Mouse (Mus musculus): ENCODE results near the gene Cntn4. TPM values are rescaled to one million over a fixed set of nuclear protein-coding genes. Genes with fewer than 3 reads are reported as not detected.

Gene Cntn4
- polyA plus RNA-seq, 1 experiment from 2014 or later = 2.0 TPM

- H3K4me2 ChIP-seq = no peak overlapping the region
- no peaks in the 10 kb centered on the region for H3K36me3 ChIP-seq (ENCODE audit: control insufficient read depth, insufficient read depth, low read length)
- no peak overlapping the region for H3K4me3 ChIP-seq (ENCODE audit: low read depth, low read length)
- H3K4me1 ChIP-seq (ENCODE audit: control insufficient read depth, insufficient read depth, low read length) = no peaks in the 10 kb centered on the region
- no peaks in the 10 kb centered on the region for H3K27me3 ChIP-seq (ENCODE audit: control insufficient read depth, insufficient read depth, low read length)
- H3K9me3 ChIP-seq (ENCODE audit: control insufficient read depth, low read length) = no peaks in the 10 kb centered on the region
- H3K27ac ChIP-seq (ENCODE audit: low read depth, low read length) = no peak overlapping the region
- no peak overlapping the region for H3K9ac ChIP-seq (ENCODE audit: low read length)
- 78% methylated on average over 6 of the region's 6 CpGs for WGBS
- DNase-seq (ENCODE audit: low spot score, missing footprints) (no peak), ATAC-seq (ENCODE audit: low FRiP score) (no peak)
Measured at GRCm38 (mm10) chr6:106381288-106382025, 704.0 kb downstream of the Cntn4 start.

GRCm38 (mm10) chr6:106387833-106388406 is 710.5 kb downstream of the Cntn4 start:
- Histone ChIP-seq H3K4me2 (no peak overlapping the region), H3K27me3 (ENCODE audit: control insufficient read depth, insufficient read depth, low read length) (no peaks in the 10 kb centered on the region), H3K27ac (ENCODE audit: low read depth, low read length) (no peak overlapping the region), H3K4me1 (ENCODE audit: control insufficient read depth, insufficient read depth, low read length) (no peaks in the 10 kb centered on the region), H3K36me3 (ENCODE audit: control insufficient read depth, insufficient read depth, low read length) (no peaks in the 10 kb centered on the region), H3K4me3 (ENCODE audit: low read depth, low read length) (no peak overlapping the region), H3K9ac (ENCODE audit: low read length) (no peak overlapping the region), H3K9me3 (ENCODE audit: control insufficient read depth, low read length) (no peaks in the 10 kb centered on the region)
- ATAC-seq (ENCODE audit: low FRiP score) (no peak), DNase-seq (ENCODE audit: low spot score, missing footprints) (no peak)
- WGBS = 69% methylated on average over 2 of the region's 2 CpGs

GRCm38 (mm10) chr6:106408014-106408413 is 730.6 kb downstream of the Cntn4 start:
- Histone ChIP-seq H3K4me2 (no peak overlapping the region), H3K36me3 (ENCODE audit: control insufficient read depth, insufficient read depth, low read length) (no peaks in the 10 kb centered on the region), H3K27me3 (ENCODE audit: control insufficient read depth, insufficient read depth, low read length) (no peaks in the 10 kb centered on the region), H3K9ac (ENCODE audit: low read length) (no peak overlapping the region), H3K4me1 (ENCODE audit: control insufficient read depth, insufficient read depth, low read length) (no peaks in the 10 kb centered on the region), H3K4me3 (ENCODE audit: low read depth, low read length) (no peak overlapping the region), H3K27ac (ENCODE audit: low read depth, low read length) (no peak overlapping the region), H3K9me3 (ENCODE audit: control insufficient read depth, low read length) (no peaks in the 10 kb centered on the region)
- 84% methylated on average over 3 of the region's 3 CpGs for WGBS
- DNase-seq (ENCODE audit: low spot score, missing footprints) (no peak), ATAC-seq (ENCODE audit: low FRiP score) (no peak)

- no peak for ATAC-seq (ENCODE audit: low FRiP score)
- no peaks in the 10 kb centered on the region for H3K9me3 ChIP-seq (ENCODE audit: control insufficient read depth, low read length)
- H3K4me3 ChIP-seq (ENCODE audit: low read depth, low read length) = no peak overlapping the region
- H3K36me3 ChIP-seq (ENCODE audit: control insufficient read depth, insufficient read depth, low read length) = no peaks in the 10 kb centered on the region
- no peaks in the 10 kb centered on the region for H3K4me1 ChIP-seq (ENCODE audit: control insufficient read depth, insufficient read depth, low read length)
- no peak overlapping the region for H3K4me2 ChIP-seq
- 80% methylated on average over 3 of the region's 3 CpGs for WGBS
- DNase-seq (ENCODE audit: low spot score, missing footprints) = no peak
- no peak overlapping the region for H3K9ac ChIP-seq (ENCODE audit: low read length)
- no peaks in the 10 kb centered on the region for H3K27me3 ChIP-seq (ENCODE audit: control insufficient read depth, insufficient read depth, low read length)
- no peak overlapping the region for H3K27ac ChIP-seq (ENCODE audit: low read depth, low read length)
Measured at GRCm38 (mm10) chr6:106408634-106409033, 731.2 kb downstream of the Cntn4 start.

- DNase-seq (ENCODE audit: low spot score, missing footprints) = no peak
- ATAC-seq (ENCODE audit: low FRiP score) = no peak
- Histone ChIP-seq H3K36me3 (ENCODE audit: control insufficient read depth, insufficient read depth, low read length) (no peaks in the 10 kb centered on the region), H3K4me3 (ENCODE audit: low read depth, low read length) (no peak overlapping the region), H3K27me3 (ENCODE audit: control insufficient read depth, insufficient read depth, low read length) (no peaks in the 10 kb centered on the region), H3K4me2 (no peak overlapping the region), H3K27ac (ENCODE audit: low read depth, low read length) (no peak overlapping the region), H3K9ac (ENCODE audit: low read length) (no peak overlapping the region), H3K4me1 (ENCODE audit: control insufficient read depth, insufficient read depth, low read length) (no peaks in the 10 kb centered on the region), H3K9me3 (ENCODE audit: control insufficient read depth, low read length) (no peaks in the 10 kb centered on the region)
Measured at GRCm38 (mm10) chr6:106422947-106423346, 745.5 kb downstream of the Cntn4 start.

- Histone ChIP-seq H3K9me3 (ENCODE audit: control insufficient read depth, low read length) (no peaks in the 10 kb centered on the region), H3K4me3 (ENCODE audit: low read depth, low read length) (no peak overlapping the region), H3K27me3 (ENCODE audit: control insufficient read depth, insufficient read depth, low read length) (no peaks in the 10 kb centered on the region), H3K4me2 (no peak overlapping the region), H3K27ac (ENCODE audit: low read depth, low read length) (no peak overlapping the region), H3K4me1 (ENCODE audit: control insufficient read depth, insufficient read depth, low read length) (no peaks in the 10 kb centered on the region), H3K36me3 (ENCODE audit: control insufficient read depth, insufficient read depth, low read length) (no peaks in the 10 kb centered on the region), H3K9ac (ENCODE audit: low read length) (no peak overlapping the region)
- WGBS = 94% methylated on average over 2 of the region's 2 CpGs
- ATAC-seq (ENCODE audit: low FRiP score) = no peak
- DNase-seq (ENCODE audit: low spot score, missing footprints) = no peak
Measured at GRCm38 (mm10) chr6:106423471-106423870, 746.0 kb downstream of the Cntn4 start.

GRCm38 (mm10) chr6:106426615-106427014 is 749.2 kb downstream of the Cntn4 start:
- no peaks in the 10 kb centered on the region for H3K9me3 ChIP-seq (ENCODE audit: control insufficient read depth, low read length)
- ATAC-seq (ENCODE audit: low FRiP score) (no peak), DNase-seq (ENCODE audit: low spot score, missing footprints) (no peak)
- WGBS = 83% methylated on average over 3 of the region's 3 CpGs
- H3K4me1 ChIP-seq (ENCODE audit: control insufficient read depth, insufficient read depth, low read length) = no peaks in the 10 kb centered on the region
- no peaks in the 10 kb centered on the region for H3K36me3 ChIP-seq (ENCODE audit: control insufficient read depth, insufficient read depth, low read length)
- no peaks in the 10 kb centered on the region for H3K27me3 ChIP-seq (ENCODE audit: control insufficient read depth, insufficient read depth, low read length)
- H3K9ac ChIP-seq (ENCODE audit: low read length) = no peak overlapping the region
- H3K4me3 ChIP-seq (ENCODE audit: low read depth, low read length) = no peak overlapping the region
- H3K27ac ChIP-seq (ENCODE audit: low read depth, low read length) = no peak overlapping the region
- no peak overlapping the region for H3K4me2 ChIP-seq

- Histone ChIP-seq H3K36me3 (ENCODE audit: control insufficient read depth, insufficient read depth, low read length) (no peaks in the 10 kb centered on the region), H3K4me1 (ENCODE audit: control insufficient read depth, insufficient read depth, low read length) (no peaks in the 10 kb centered on the region), H3K9ac (ENCODE audit: low read length) (no peak overlapping the region), H3K4me3 (ENCODE audit: low read depth, low read length) (no peak overlapping the region), H3K27ac (ENCODE audit: low read depth, low read length) (no peak overlapping the region), H3K27me3 (ENCODE audit: control insufficient read depth, insufficient read depth, low read length) (no peaks in the 10 kb centered on the region), H3K9me3 (ENCODE audit: control insufficient read depth, low read length) (no peaks in the 10 kb centered on the region), H3K4me2 (no peak overlapping the region)
- 78% methylated on average over 3 of the region's 3 CpGs for WGBS
- no peak for DNase-seq (ENCODE audit: low spot score, missing footprints)
- no peak for ATAC-seq (ENCODE audit: low FRiP score)
Measured at GRCm38 (mm10) chr6:106431466-106431865, 754.0 kb downstream of the Cntn4 start.

- H3K36me3 ChIP-seq (ENCODE audit: control insufficient read depth, insufficient read depth, low read length) = no peaks in the 10 kb centered on the region
- H3K27me3 ChIP-seq (ENCODE audit: control insufficient read depth, insufficient read depth, low read length) = no peaks in the 10 kb centered on the region
- H3K9me3 ChIP-seq (ENCODE audit: control insufficient read depth, low read length) = no peaks in the 10 kb centered on the region
- DNase-seq (ENCODE audit: low spot score, missing footprints) (no peak), ATAC-seq (ENCODE audit: low FRiP score) (no peak)
- no peak overlapping the region for H3K27ac ChIP-seq (ENCODE audit: low read depth, low read length)
- H3K4me2 ChIP-seq = no peak overlapping the region
- no peak overlapping the region for H3K4me3 ChIP-seq (ENCODE audit: low read depth, low read length)
- 86% methylated on average over 1 of the region's 1 CpGs for WGBS
- H3K9ac ChIP-seq (ENCODE audit: low read length) = no peak overlapping the region
- no peaks in the 10 kb centered on the region for H3K4me1 ChIP-seq (ENCODE audit: control insufficient read depth, insufficient read depth, low read length)
Measured at GRCm38 (mm10) chr6:106440786-106441185, 763.3 kb downstream of the Cntn4 start.

Measured in midbrain, embryonic 11.5 days (tissue).